Mouse (Mus musculus) liver, postnatal 0 days (tissue): ENCODE results near the gene Acot2.

ENCODE experiments used
- CTCF ChIP-seq: sonication (generic); IDR thresholded peaks from 2 replicates; pipeline ENCODE4 v1.5.1; 2016; ENCODE audit warnings: antibody characterized with exemption, low read depth
- EP300 ChIP-seq: IDR thresholded peaks from 2 replicates; pipeline ENCODE4 v1.6.1; 2016; ENCODE audit warnings: antibody characterized with exemption, low read depth, mild to moderate bottlenecking

DNA sequence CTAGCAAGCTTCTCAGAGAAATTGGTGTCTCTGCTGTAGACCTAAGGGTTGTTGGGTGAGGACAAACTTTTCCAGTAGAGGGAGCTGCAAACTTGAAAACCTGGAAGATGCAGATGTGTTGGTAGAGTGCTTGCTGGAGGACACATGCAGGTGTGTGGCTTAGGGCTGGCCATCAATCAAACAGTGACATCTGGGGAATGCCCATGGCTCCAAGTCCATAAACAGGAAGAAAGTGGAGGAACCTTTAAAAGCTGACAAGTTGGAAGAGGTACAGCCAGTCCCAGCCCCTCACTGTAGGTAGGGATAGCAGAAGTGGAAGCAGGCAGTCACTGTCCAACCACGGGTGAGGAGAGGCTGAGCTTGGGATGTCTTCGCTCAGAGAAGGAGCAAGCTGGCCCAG is 15.5 kb upstream of the Acot2 start:
- TF ChIP-seq CTCF, result peak; percentile 75
- TF ChIP-seq EP300, result no peak
